Mouse (Mus musculus) cortical plate, adult 2 months (tissue): ENCODE data around the gene Nadk2. TPM values are rescaled to one million over a fixed set of nuclear protein-coding genes. Genes with fewer than 3 reads are reported as not detected.

Source experiments
- H3K27ac ChIP-seq: fragments of 200-500 bp; 2 replicates; pipeline ENCODE4 v1.5.1; 2012; ENCODE audit warnings: low read length, control low read depth, inconsistent platforms; ENCODE audit not compliant: insufficient read depth
- H3K4me1 ChIP-seq: fragments of 200-500 bp; 2 replicates; pipeline ENCODE4 v1.6.1; 2011; ENCODE audit warnings: low read length; ENCODE audit not compliant: control insufficient read depth, insufficient read depth
- H3K4me3 ChIP-seq: fragments of 200-500 bp; 2 replicates; pipeline ENCODE4 v1.5.1; 2011; ENCODE audit warnings: mild to moderate bottlenecking, low read length, control low read depth; ENCODE audit not compliant: insufficient read depth
- CTCF ChIP-seq: fragments of 200-500 bp; IDR thresholded peaks from 2 replicates; pipeline ENCODE4 v1.5.1; 2011; ENCODE audit warnings: mild to moderate bottlenecking, control low read depth, low read length; ENCODE audit not compliant: insufficient read depth; ENCODE audit errors: extremely low read depth
- POLR2A ChIP-seq: fragments of 200-500 bp; IDR thresholded peaks from 2 replicates; pipeline ENCODE4 v1.6.1; 2011; ENCODE audit warnings: mild to moderate bottlenecking, low read length, control low read depth; ENCODE audit not compliant: insufficient read depth; ENCODE audit errors: extremely low read depth
- polyA plus RNA-seq: library from polyadenylated mRNA; depleted of rRNA; stranded (reverse); fragments of >200 nt; gene quantifications from 2 replicates; pipeline ENCODE4 v1.2.3, GENCODE M21; 2012; rRNA removed

Nadk2 gene
- 41.7 and 54.7 TPM in 2 replicates for polyA plus RNA-seq

DNA sequence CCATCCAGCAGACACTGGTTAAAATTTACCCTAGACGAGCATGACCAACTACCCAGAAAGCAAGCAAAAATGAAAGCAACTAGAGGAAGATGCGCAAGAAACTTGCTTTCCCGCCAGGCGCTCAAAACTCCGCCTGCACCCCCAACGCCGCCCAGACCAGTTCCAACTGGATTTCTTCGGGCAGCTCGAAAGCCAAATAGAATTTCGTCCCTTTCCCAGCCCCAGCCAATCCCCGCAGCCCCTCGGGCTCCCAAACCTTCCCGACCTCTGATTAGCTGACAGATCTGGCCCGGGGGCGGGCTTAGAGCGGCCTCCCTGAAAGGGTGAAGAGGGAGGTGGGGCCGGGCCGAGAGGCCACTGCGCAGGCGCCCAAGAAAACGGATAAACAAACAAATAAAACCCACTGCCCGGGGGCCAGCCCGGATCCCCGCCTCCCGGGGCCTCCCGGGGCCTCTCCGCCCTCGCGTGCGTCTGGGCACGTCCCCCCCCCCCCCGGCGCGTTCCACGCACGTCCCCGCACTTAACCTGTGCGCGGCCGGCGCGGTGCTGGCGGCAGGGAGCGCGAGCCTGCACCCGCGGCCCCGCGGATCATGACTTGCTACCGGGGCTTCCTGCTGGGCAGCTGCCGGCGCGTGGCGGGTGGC, at the start of gene Nadk2:
TSS of gene Nadk2 (plus strand) at position 349 of the 644 bp plus-strand sequence.
- Histone ChIP-seq H3K27ac (peak within 1 kb of the TSS; percentile 68; the same call in 1 of the 2 replicates), H3K4me1 (peaks cover 3% of the 10 kb centered on the region), H3K4me3 (peak within 1 kb of the TSS; percentile 88)
- no peak for TF ChIP-seq POLR2A
- no peak for TF ChIP-seq CTCF

DNA sequence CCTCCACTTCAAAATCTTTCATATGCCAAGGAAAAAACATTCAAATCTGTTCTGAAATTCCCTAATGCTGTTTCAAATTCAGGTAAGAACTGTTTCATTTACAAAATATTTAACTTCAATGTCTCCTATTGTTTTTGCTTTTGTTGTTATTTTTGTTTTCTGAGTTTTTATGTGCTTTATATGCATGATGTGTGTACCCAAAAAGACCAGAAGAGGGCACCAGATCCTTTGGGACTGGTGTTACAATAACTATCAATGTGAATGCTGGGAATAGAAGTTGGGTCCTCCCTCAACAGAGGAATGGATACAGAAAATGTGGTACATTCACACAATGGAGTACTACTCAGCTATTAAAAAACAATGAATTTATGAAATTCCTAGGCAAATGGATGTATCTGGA, 15.4 kb upstream of the Nadk2 start:
- Histone ChIP-seq H3K27ac (no peak overlapping the region), H3K4me3 (no peak overlapping the region), H3K4me1 (no peaks in the 10 kb centered on the region)
- TF ChIP-seq CTCF (no peak), POLR2A (no peak)

DNA sequence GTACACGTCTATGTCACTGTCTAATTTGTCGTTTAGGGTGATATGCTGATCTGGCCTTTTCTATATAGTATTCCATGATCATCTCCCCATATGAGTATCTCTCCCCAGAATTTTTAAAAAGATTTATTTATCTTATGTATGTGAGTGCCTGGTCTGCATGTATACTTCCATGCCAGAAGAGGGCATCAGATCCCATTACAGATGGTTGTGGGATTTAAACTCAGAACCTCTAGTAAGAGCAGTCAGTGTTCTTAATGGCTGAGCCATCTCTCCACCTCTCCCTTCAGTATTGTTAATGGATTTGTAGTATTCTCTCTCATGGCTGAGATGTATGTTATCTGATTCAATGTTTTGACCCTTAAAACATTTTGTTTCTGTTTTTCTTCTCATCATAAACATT, 11.2 kb upstream of the Nadk2 start:
- no peak overlapping the region for H3K27ac ChIP-seq
- no peaks in the 10 kb centered on the region for H3K4me1 ChIP-seq
- no peak for TF ChIP-seq POLR2A
- no peak for TF ChIP-seq CTCF
- H3K4me3 ChIP-seq = no peak overlapping the region

DNA sequence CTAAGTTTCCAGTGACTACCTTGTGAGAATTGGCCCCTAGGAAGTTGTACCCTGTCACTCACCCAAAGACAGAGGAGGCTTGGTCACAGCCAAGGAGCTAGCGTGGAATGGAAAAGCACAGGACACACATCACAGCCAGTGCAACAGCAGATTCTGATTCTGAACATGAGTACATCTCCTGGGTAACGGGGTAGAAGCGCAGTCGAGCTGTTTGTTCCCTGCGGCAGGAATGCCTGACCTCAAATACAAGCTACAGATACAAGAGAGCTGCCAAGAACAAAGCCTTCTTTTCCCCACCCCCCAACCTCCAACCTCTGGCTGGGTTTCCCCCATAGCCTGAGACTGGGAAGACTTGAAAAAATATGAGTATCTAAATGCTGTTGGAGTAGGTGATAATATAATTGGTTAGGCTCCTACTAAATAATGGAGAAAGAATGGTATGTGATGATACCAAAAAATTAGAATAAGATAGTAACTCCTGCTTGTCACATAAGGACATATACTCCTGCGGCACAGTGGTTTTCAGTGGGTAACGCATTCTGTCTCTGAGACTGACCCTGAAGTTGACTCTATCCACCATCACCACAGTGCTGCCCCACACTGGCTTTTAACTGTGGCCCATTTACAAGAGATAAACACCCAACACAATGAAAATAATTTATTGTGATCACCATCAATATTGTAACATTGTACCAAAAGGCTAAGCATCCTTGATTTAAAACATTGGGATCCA, 9.7 kb upstream of the Nadk2 start:
- H3K4me3 ChIP-seq = no peak overlapping the region
- peak overlapping the region; percentile 54; the same call in 1 of the 2 replicates for H3K27ac ChIP-seq

DNA sequence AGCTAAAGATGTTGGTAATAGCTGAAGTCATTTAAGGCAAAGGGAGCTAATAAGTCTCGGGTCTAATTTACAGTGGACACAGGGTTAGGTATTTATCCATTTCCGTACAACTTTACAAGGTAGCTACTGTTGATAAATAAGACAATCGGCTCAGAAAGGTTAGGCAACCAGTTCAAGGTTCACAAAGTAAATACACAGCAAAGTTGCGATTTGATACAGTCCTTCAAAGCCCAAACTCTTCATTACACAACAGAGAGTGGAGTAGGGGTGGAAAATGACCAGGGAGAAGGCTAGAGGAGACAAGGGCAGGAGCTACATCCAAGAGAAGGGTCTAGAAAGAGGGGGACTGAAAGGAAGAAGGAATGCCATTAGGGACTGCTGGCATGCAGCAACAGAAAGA, 2.2 kb upstream of the Nadk2 start:
- no peak overlapping the region for H3K27ac ChIP-seq
- TF ChIP-seq CTCF (no peak), POLR2A (no peak)
- H3K4me3 ChIP-seq = no peak overlapping the region
- H3K4me1 ChIP-seq = peaks cover 2% of the 10 kb centered on the region; the same call in 1 of the 2 replicates

More for the DNA sequence above, 9.7 kb upstream of the Nadk2 start:
- H3K4me1 ChIP-seq = no peaks in the 10 kb centered on the region
- TF ChIP-seq CTCF (no peak), POLR2A (no peak)

DNA sequence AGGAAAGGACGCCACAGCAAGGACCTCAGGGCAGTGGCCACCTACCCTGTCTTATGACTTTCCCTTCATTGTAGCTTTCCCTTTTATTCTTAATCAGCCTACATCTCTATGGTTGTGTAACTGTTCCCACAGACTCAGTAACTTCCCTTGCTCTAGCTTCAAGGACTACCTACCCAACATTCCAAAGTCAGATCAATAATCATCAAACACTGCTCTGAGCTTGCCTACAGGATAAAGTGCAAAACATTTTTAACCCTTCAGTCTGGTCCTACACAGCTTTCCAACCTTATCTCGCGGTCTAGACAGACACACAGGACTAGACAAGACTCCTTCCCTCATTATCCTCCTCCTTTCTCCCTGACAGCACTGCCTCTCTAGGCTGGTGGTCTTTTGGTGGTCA, 707 bp upstream of the Nadk2 start:
- TF ChIP-seq POLR2A = no peak
- no peak for TF ChIP-seq CTCF
- peak overlapping the region; percentile 88 for H3K4me3 ChIP-seq
- no peak overlapping the region for H3K27ac ChIP-seq
- peaks cover 3% of the 10 kb centered on the region for H3K4me1 ChIP-seq

DNA sequence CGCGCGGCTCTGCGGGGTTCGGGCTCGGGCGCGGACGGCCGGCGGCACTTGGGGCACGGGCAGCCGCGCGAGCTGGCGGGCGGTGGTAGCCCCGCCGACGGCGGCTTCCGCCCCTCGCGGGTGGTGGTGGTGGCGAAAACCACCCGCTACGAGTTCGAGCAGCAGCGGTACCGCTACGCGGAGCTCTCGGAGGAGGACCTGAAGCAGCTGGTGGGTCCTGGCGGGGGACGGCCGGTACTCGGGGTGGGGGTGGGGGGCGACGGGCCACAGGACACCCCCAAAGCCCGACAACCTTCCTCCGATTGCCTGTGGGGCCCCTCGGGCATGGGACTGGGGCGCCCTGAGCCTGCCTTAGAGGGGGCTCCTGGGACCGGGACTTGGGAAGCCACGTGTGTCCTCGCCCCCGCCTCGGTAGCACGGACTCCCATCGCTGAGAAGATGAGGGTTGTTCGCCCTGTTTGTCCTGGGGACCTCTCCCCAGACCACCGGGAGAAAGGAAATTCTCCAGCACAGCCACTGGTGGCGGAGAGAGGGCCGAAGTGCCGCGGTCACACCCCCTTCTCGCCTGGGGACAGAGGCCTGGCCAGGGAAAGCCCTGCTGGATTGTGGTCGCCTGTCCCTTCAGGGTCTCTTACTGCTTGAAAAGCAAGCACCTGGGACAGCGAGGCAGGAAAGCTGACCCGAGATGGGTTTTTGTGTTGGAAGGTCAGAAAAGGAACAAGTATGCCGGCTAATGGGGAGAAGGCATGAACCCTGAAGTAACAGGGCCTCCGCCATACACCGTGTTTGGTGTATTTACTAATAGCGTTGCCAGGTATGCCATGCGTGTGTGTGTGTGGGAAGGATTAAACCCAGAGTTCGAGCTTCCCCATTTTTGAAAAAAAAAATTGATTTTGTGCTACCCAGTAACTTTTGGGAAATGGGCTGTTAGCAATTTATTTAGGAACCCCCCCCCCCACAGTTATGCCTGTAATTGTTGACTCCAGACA, 790 bp downstream of the Nadk2 start:
- TF ChIP-seq POLR2A = no peak
- no peak for TF ChIP-seq CTCF

DNA sequence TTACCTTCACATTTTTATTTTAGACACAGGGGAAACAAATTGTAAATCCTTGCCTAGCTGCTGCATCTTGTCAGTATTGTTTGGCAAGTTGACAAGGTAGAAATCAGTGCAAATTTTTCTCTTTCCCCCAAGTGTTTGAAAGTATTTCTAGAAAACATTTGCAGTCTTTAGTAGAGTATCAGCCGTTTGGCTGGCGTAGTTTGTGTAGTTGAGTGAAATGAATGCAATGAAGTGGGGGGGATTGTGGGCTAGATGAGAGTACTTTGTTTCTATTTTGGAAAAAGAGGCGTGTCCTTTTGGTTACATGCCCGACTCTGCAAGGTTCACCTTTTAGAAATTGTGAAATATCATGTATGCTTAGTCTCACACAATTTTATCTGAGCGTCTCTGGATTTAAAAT, 1.6 kb downstream of the Nadk2 start:
- peak overlapping the region; percentile 11; the same call in 1 of the 2 replicates for H3K27ac ChIP-seq

More for the DNA sequence above, 790 bp downstream of the Nadk2 start:
- H3K4me1 ChIP-seq = peaks cover 3% of the 10 kb centered on the region
- H3K27ac ChIP-seq = peak overlapping the region; percentile 68; the same call in 1 of the 2 replicates
- peak overlapping the region; percentile 88 for H3K4me3 ChIP-seq

DNA sequence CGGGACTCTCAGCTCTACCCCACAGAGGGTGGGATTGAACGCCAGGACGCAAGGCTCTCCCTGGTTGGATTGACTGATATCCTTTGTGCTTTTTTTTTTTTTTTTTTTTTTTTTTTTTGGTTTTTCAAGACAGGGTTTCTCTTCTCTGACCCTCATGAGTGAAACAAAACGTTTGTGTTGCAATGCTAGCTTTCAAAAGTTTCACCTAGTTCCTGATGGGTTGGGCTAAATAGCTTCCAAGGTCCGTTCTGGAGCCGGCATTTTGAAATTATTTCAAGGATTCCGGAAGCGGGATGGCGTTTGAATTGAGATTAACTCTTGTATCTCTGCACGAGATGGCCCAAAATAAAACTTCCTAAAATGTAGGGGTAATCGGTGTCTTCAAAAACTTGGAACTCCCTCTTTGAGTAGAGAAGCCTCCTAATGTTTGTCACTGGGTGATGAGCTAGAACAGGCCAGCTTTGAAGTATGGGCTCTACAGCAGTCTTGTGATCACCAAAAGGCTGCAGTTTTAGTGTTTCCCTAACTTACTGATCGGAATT, 2.1 kb downstream of the Nadk2 start:
- Histone ChIP-seq H3K4me3 (peak overlapping the region; percentile 88), H3K4me1 (peaks cover 3% of the 10 kb centered on the region), H3K27ac (peak overlapping the region; percentile 11; the same call in 1 of the 2 replicates)
- TF ChIP-seq CTCF = no peak
- TF ChIP-seq POLR2A = no peak

More for the DNA sequence above, 1.6 kb downstream of the Nadk2 start:
- peak overlapping the region; percentile 88 for H3K4me3 ChIP-seq
- H3K4me1 ChIP-seq = peaks cover 3% of the 10 kb centered on the region
- no peak for TF ChIP-seq CTCF
- TF ChIP-seq POLR2A = no peak
